Mouse (Mus musculus) gastrocnemius, adult 18-20 months (tissue): ENCODE measurements around the gene Mfsd6. TPM values are rescaled to one million over a fixed set of nuclear protein-coding genes. Genes with fewer than 3 reads are reported as not detected.
A peak's percentile ranks its signal among the peaks of the same experiment; 100 is the strongest.
"Not testable (repeated sequence)": the region's sequence is repeated elsewhere in the genome, so short reads cannot be mapped to it uniquely, and the experiment has no call there.

ENCODE experiments used
- DNase-seq: peaks from one replicate; pipeline ENCODE4 v3.0.0; 2021; ENCODE audit warnings: low spot score
- total RNA-seq, 2 experiments: library from RNA; stranded (reverse); gene quantifications; 2 replicates each; pipeline ENCODE4 v1.2.3; 2021

Gene Mfsd6
- total RNA-seq, 2 experiments from 2014 or later = 5.1 to 5.3 TPM

DNA sequence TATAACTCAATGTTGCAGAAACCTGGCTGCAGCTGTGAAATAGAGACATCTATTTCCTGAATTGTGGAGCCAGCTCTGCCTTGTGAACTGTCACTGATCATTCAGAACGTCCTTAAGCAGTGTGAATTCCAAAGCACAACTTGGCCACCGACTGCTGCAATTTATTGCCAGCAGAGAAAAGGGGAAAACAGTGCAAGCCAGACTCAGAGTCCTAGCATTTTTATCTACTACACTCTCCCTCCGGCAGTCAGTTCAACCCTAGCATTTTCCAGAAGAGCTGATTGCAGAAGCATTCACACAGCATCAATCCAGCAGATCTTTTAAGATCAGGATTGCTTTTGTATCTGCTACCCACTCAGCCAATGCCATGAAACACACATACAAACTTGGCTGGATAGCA is 13.2 kb downstream of the Mfsd6 start:
- DNase-seq = no peak

DNA sequence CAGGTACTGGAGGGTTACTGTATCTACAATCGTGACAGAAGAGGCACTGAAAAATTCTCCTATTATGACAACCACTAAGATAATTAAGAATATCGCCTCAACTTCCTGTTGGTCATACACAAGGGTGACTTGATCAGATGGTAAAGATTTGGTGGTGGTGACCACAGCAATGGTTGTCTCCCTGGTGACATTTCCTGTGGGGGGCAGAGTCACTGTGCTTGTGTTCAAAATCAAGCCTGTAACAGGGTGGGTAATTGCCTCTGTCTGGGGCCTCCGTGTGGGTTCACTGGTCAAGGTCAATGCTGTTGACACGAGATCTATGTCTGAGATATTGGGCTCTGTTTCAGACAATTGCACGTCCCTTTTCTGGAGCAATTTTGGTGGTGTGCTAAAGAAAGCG is 18.5 kb downstream of the Mfsd6 start:
- DNase-seq = no peak

GRCm38 (mm10) chr1:52707030-52707429 is 20.2 kb downstream of the Mfsd6 start:
- no peak for DNase-seq

DNA sequence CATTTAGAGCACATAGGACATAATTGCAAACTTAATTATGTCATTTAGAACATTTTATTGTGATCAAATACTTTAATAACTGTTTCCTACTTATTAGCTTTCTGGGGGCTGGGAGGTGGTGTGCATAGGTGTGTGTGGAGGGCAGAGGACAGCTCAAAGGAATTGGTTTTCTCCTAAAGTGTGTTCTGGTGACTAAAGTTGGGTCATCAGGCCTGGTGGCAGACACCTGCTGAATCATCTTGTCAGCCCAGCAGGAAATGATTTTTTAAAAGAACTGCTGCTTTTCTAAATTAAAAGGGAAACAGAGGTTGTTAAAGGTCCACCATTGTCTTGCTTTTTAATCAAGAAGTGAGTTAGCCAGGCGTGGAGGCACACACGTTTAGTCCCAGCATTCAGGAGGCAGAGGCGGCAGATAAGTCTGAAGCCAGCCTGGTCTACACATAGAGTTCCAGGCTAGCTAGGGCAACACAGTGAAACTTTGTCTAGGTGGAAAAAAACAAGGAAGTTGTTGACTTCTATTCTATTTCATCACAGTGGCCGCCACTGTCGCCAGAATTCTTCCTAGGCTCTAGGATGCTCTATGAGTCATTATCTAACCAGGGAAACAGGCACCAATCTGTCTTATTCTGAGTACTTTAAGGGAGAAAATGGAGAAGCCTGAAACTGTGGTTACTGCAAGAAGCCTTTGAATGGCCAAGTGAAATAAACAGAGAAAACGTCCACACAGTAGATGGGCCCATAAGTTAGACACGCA is 24.3 kb downstream of the Mfsd6 start:
- DNase-seq = no peak

DNA sequence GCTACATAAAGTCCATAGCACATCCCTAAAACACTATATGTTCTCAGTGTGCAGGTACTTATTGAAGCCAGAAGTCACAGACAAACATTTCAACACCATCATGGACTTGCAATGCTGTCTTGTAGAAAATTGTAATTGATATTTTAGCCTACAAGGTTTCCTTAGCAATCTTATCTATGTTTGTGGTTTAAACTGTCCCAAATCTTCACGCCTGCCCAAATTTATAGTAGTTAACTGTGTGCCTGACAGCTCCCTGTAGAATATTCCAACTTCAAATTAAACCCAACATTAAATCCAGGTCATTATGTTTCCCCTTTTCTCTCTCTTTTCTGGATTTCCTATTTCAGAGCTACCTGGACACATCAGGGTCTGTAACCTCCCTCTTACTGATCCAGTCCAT is 25.3 kb downstream of the Mfsd6 start:
- DNase-seq = no peak

DNA sequence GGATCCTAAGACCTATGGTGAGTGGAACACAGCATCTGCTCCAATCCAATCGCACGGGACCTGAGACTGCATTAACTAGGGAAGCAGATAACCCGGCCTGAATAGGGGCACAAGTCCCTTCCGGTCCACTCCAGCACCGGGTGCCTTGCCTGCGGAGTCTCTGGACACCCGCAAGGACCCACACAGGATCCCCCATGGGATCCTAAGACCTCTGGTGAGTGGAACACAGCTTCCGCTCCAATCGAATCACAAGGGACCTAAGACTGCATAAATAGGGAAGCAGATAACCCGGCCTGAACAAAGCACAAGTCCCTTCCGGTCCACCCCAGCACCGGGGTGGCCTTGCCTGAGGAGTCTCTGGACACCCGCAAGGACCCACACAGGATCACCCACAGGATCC is 32.8 kb downstream of the Mfsd6 start:
- not testable (repeated sequence) for DNase-seq

DNA sequence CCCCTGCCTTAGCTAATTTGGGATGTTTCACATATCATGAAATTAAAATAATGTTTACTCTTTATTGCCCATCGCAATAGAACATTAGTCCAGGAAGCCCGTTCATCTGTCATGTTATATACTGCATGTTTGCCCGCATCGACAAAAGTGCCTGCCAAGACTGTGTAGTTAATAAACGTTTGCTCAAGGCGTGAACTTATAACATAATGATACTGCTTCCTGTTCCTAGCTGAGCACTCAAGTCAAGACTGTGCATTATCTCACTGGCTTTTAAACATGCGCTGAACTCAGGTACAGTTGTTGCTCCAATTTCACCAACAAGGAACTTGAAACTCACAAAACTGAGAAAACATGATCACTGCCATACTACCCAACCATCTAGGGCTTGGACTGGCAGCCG is 39.6 kb downstream of the Mfsd6 start:
- no peak for DNase-seq

GRCm38 (mm10) chr1:52683550-52683949 is 43.7 kb downstream of the Mfsd6 start:
- no peak for DNase-seq

DNA sequence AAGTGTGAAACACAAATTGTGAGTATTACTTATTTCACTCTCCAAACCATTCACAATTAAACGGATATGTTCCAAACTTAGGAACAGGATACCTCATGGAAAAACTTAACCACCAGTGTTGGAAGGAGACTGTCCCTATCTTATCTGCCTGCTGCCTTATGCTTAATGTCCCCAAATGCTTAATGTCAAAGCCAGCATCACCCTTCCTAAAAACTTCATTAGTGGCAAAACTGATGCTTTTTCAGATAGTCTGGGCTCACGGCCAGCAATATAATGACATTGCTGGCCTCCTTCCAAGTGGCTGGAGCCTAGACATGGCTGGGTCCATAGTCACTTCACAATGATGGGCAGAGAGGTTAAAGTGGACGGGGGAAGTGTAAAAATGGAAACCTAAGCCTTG is 50.6 kb downstream of the Mfsd6 start:
- peak; percentile 5 for DNase-seq

DNA sequence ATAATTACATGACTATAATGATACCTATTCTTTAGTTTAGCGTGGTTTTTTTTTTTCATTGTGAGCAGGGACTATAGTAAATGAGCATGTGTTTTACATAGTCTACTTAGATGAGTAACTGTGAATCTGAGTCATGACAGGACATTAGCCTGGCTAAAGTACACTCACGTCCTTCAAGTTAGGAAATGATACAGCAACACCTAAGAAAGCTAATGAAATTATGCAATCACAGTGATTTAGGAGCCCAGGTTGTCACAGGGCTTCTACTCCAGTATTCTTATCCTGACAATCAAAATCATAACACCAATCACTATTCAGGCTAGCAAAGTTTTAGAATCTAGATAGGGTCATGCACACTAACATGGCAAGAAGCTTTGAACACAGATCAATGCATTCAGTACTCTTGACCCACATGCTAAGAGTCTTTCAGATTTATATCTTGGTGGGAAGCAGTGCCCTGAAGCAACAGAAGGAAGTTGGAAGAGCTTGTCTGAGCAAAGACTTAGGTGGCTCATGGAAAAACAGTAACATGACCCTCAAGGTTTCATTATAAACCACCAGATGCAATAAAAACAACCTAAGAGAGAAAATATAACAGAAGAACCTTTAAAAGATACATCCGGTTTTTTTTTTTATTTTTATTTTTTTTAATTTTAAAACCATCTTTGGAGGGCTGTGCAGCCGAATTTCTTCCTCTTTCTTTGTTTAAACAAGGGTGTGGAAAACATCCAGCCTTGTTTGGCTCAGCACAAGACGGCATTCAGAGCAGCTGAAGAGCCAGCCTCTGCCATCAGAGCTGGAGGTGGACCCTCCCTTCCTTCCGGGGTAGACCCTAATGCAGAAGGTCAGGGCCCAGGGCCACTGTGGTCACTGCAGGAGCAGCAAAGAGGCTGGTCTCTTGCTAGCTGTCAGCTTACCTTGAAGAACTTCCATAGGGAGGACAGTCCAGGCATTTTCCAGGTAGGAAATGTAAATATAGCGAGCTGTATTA is 51.4 kb downstream of the Mfsd6 start:
- DNase-seq = no peak

DNA sequence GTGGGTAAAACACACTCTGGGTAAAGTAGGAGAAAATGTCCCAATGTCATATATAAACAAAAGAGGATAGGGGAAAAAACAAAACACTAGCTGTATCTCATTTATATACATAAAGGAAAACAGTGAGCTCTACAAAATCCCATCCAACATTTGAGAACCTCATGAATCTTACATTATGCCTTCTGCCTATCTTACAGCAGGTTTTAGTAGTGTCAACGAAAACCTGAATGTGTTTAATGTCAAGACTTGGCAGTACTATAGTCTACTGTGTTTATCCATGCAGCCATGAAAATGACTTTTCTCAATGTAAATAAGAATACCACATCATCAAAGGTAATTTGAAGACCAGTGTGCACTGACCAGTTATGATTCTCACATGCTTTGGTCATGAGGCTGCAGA is 57.3 kb downstream of the Mfsd6 start:
- no peak for DNase-seq

DNA sequence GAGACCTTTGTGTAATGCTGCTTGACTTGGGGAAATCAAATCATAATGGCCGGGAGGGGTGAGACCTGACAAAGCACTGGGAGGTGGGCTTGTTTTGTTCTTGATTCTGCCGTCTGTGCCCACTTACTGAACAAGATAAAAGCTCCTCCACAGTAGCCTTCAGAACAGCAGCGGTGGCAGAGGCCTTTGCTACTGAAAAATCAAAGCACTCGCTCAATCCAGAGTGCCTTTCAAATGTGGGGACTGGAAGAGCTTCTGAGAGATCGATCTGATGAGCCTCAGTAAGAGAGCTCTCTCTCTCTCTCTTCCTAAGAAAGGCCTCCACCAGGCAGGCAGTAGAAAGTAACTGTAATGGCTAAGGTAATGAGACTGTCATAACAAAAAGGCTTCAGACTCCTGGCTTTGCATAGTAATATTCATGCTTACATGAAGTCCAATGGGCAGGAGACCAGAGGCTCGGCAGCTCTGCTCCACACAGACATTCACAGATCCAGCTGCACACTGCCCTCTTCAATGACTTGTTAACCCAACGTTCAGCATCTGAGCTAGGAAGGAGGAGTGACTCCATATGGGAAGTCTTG is 58.4 kb downstream of the Mfsd6 start:
- no peak for DNase-seq

GRCm38 (mm10) chr1:52663228-52663627 is 64.0 kb downstream of the Mfsd6 start:
- no peak for DNase-seq

GRCm38 (mm10) chr1:52660765-52661164 is 66.5 kb downstream of the Mfsd6 start:
- no peak for DNase-seq

DNA sequence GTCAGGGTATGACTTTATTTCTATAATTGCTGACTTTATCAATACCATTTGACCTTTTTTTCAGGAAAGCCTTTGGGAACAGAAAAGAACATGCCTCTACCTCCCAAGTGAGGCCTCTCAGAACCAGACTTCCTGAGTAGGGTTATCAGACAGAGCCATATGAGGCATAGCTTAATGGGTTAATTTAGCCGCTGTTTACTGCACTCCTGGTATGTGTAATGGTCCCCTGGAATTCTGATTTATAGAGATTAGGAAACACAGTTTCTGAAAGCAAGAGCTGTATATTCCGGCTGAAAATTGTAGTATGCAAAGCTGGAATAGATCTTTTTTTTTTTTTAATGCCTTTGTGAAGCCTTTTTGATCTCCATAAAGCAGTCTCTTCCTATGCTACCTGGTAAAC is 67.0 kb downstream of the Mfsd6 start:
- DNase-seq = no peak

- DNase-seq = no peak
Observed at GRCm38 (mm10) chr1:52658160-52658559, 69.1 kb downstream of the Mfsd6 start.

DNA sequence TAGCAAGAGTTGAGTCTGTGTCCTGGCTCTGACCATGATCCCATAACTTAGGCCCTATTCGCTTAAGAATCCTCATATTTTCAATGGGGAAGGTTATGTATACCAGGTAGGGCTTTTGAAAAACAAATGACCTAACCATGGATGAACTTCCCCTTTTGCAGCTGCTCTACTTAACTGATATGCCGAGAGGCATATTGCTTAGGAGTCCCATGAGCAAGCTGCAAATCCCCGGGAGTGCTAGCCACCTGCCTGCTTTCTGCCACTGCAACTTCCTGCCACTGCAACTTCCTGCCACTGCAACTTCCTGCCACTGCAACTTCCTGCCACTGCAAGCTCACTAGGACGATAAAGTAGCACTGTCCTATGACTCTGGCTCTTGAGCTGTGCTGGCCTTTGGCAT is 72.1 kb downstream of the Mfsd6 start:
- DNase-seq = no peak

GRCm38 (mm10) chr1:52653366-52653765 is 73.9 kb downstream of the Mfsd6 start:
- DNase-seq = no peak

GRCm38 (mm10) chr1:52652601-52653253 is 74.5 kb downstream of the Mfsd6 start:
- DNase-seq = no peak

DNA sequence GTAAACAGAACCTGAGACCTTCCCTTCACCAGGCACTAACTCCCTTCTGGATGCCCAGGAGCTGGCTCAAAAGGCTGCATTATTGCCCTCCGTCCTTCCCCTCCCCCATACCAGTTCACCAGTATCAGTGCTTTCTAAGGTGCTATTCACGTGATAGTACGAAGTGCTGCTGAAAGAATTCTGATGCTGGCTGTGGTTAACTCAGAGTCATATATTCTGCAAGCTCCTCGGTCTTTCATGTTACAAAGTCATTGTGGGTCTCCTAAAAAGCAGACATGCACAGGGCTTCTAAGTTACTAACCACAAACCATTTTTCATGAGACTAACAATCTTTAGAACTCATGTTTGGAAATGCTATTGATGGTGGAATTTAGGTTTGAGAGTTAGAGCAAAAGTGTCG is 77.2 kb downstream of the Mfsd6 start:
- DNase-seq = no peak

- peak; percentile 59 for DNase-seq
Observed at GRCm38 (mm10) chr1:52648153-52649027, 78.9 kb downstream of the Mfsd6 start.
